Mouse (Mus musculus) erythroblast, adult 5-6 weeks (primary cell): ENCODE results near the gene Mtfmt. TPM values are rescaled to one million over a fixed set of nuclear protein-coding genes. Genes with fewer than 3 reads are reported as not detected.

ENCODE experiments used
- ATAC-seq: replicated peaks from 2 replicates; pipeline ENCODE4 v1.8.0; 2016; ENCODE audit warnings: moderate number of reproducible peaks, mild to moderate bottlenecking, moderate TSS enrichment, inconsistent platforms; ENCODE audit not compliant: poor library complexity, low FRiP score, severe bottlenecking
- total RNA-seq, 2 experiments: library from RNA; stranded (forward) in 1 of 2; stranded (reverse) in 1 of 2; fragments of 150-400 nt in 1 of 2; fragments of 200-764, 138-1000 nt in 1 of 2; gene quantifications; 2 replicates each; pipeline versions ENCODE4 v1.2.3 to v1.2.4; 2015 to 2017; ENCODE audit warnings: low replicate concordance in 2 of 2

Gene Mtfmt
- 2.1 and 4.8 TPM in 2 replicates for total RNA-seq (2015; ENCODE audit: low replicate concordance)
- total RNA-seq (2017; ENCODE audit: low replicate concordance) = 1.2 and 2.5 TPM in 2 replicates

DNA sequence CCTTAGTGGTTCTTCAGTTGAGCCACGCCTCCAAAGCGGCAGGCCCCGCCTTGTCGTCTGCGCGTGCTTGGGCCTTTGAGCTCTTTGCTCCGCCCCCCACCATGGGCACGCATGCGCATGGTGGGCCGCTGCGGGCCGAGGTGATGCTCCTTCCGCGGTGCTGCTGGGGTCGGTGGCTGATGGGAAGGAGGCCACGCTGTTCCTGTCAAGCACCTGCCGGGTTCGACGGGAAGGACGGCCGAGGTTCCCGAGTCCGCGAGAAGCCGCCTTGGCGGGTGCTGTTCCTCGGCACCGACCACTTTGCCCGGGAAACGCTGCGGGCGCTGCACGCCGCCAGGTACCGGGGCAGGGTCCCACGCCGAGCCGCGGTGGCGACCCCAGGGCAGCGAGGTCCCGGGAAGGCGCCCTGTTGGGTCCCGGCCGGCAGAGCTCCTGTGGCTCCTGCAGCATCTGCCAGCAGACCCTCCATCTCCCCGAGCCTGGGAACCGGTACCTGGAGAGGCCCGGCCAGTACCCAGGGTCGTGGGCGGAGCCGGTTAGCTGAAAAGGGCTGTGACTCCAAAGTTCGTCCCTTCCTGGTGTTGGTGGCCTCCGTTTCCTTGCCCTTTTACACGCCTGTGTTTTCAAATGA, at the start of gene Mtfmt:
Gene Mtfmt (plus strand): TSS at position 112 of the 631 bp plus-strand sequence.
- ATAC-seq = peak; percentile 96

DNA sequence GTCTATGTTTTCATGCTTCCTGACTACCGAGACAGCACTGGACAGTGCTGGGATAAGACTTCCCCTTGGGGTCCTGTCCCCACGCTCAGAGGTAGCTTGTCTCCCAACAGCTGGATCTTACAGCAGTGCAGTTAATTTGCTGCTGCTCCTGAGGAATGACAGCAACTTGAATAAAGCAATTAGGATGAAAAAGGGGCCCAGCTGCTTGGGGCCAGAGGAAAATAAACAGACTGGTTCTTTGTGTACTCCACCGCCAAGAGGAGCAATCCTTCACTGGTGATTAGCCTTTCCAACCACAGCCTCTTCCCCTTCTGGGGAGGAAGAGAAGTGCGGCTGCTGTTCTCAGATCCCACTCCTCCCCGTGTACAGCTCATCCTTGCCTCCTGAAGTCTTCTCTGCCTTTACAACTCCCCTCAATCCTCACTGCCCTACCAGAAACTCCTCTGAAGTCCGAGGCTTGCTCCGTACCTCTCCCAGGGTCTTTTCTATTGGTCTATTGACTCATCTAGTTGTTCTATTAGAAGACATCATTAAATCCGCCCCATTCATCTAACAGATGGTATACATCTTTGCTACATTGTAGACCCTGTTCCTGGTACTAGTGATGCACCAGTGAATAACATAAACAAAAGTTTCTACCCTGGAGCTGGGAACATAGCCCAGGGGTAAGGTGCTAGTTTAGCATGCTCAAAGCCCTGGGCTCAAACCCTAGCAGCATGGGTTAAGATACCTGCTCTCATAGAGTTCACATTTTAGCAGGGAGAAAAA, 49.0 kb upstream of the Mtfmt start:
- no peak for ATAC-seq

DNA sequence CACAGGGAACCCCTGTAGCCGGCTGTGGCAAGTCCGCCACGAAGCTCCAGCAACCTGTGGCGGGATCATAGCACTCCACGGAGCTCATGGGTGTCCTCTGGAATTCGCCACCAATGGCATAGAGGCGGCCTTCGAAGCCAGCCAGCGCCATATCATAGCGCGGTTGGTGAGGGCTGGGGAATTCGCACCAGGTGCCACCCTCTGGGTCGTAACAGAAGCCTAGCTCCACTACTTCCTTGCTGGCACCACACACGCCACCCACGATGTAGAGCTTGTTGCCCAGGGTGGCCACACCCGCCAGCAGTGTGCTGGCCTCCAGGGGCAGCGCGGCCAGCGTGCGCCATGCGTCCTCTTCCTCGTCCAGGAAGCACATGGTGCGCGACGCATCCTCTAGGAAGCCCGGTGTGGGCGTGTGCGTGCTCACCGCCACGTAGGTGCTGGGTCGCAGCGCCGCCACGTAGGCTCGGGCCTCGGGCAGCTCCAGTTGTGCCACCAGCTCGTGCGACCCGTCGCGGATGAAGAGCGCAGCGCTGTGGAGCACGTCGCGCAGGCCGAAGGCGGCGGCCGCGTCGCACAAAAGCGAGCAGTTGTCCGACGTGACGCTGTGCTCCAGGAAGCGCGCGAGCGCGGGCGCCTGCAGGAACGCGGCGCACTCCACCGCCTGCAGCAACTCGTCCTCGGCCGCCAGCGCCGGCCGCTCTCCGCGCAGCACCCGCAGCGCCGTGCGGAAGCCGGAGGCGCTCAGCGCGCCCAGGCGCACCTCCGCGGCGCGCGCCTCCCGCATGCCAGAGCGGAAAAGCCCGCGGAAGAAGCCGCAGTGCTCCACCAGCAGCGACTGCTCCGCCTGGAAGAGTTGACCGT, 44.6 kb upstream of the Mtfmt start:
- ATAC-seq = no peak

DNA sequence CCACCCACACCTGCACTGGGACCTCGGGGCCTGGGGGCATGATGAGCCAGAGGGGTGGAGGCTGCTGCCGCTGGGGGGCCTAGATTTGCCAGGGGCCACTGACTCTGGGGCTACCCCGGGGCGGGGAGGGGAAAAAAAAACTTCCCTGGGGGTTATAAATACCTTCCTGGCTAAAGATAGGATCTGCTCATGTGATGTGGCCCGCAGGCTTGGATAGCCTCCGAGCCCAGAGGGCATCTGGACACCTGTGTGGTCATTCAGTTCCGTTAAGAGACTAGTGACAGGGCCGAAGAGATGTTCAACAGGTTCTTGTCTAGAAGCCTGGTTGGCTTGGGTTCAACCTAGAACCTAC, 44.0 kb upstream of the Mtfmt start, which contains the start of gene Kbtbd13:
Gene Kbtbd13 (minus strand): TSS at position 40 of the 352 bp plus-strand sequence.
- ATAC-seq = no peak

DNA sequence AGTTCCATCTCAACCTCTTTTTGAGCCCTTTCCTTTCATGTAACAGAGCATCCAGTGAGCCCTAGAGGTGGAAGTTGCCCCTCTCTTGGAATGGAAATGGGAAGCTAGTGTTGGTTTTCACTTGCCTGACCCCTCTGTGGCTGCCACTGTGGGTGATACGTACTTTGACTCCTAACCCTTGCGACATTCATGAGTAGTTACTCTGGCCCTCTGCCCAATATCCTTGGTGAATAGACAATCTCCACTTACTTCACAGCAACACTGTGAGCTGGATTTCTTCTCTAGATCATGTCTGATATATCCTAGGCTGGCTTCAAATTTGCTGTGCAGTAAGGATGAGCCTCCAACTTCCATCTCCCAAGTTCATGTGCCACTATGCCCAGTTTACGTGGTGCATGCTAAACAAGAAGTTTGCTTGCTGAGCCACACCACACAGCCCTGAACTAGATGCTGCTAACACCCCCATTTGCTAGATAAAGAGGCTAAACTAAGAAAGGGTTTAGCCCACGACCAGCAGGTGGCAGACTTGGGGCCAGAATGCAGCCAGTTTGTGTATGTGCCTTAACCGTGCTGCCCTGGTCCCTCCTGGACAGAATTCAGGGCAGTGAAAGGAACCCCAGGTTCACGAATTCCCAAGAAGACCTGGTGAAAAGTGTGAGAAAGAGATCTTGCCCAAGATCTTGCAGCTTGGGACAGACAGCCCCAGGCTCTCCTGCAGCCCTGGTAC, 42.8 kb upstream of the Mtfmt start:
- ATAC-seq = 0 out of 2 replicates have a peak, but pooled peaks have one; percentile 59

DNA sequence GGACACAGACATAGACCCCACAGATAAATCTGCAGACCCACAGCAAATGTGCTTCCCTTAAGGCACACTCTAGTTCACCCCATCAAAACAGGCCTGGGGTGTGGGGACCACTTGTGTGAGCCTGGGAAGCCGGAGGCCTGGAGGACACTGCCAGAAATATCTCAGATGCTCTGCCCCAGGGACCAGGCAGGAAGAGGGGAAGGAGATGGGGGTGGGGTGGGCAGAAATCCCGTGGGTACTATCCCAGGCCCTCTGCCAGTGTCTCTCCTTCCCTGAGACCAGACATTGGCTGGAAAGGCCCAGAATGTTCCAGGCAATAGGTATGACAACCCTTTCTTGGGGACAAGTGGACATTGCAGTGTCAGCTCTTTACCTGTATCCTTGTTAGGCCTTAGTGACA, 42.0 kb upstream of the Mtfmt start:
- ATAC-seq = no peak

DNA sequence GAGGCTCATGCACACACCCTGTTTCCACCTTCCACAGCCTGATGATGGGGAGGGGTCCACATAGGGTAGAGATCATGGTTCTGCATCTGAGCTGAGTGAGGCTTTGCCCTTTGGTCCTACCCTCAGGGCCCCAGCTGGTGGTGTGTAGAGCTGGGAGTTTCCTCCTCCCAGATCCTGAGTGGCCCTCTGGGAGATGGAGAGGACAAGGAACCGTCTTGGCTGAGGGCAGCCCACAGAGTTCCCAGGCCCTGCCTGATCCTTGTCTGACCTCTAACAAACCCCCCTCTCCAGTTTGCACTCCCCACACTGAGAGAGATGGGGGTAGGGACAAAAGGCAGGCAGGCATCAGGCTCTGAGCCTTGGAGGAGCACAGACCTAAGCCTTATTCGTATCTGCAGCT, 41.2 kb upstream of the Mtfmt start:
- ATAC-seq = no peak

DNA sequence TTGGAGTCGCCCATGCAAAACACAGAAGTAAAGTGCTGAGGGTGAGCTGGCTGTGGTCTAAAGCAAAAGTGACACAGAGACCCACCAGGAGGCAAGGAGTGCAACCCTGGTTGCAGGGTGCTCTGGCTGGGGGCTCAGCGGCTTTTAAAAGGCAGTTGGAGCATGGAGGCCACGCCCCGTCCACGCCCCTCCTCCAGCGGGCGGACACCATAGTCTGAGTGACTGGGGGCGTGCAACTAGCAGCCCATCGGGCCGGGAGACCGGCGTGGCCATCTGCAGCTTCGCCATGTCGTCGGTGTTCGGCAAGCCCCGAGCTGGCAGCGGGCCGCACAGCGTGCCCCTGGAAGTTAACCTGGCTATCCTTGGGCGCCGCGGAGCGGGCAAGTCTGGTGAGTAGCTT, 37.3 kb upstream of the Mtfmt start, which contains the start of gene Rasl12:
Gene Rasl12 (plus strand): TSS at position 228 of the 400 bp plus-strand sequence.
- ATAC-seq = peak; percentile 35; the same call in 1 of the 2 replicates

DNA sequence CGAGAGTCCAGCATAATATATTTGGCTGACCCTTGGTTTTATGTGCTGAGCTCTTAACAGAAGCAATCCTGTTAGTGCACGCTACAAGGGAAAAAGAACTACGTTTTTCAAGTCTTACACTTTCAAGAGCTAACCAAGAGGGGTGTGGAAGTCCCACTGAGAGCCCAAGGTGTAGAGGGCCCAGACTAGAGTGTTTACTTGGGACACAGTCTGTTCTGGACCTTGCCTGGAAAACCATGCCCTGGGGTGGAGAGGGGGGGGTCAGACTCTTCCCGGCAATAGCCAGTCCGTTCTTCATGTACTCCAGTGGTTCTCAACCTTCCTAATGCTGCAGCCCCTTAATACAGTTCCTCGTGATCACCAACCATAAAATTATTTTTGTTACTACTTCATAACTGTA, 35.6 kb upstream of the Mtfmt start:
- ATAC-seq = no peak

DNA sequence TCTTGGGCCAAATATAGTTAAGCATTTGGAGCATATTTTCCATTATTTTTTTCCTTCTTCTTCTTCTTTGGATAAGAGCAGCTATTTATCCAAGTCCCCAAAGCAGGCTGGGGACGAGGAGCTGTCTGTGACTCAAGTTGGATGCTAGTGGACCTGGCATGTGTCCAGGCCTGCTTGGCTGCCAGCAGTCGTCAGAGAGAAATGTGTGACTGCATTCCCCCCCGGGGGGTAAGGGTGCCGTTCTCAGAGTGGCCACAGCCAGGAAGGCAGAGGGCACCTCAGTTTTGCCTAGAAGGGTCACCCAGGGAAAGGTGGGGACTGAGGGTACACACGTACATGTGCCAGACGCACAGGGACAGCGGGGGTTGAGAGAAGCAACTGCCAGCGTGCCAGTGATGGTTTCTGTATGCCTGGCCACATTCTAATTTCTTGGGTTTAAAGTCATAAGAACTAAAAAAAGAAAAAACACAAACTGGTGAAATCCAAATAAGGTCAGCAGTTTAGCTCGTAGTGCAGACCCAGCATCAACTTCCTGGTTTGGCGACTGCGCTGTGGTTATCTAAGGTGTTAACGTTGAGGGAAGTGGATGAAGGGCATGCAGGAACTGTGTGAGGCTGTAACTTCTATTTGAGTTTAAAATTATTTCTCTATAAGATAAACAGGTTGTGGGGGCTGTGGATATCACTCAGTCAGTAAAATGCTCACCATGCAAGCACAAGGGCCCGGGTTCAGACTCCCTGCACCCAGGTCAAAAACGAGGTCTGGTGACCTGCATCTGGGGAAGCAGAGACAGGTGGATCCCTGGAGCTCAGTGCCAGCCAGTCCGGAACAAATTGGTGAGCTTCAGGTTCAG, 31.0 kb upstream of the Mtfmt start:
- ATAC-seq = no peak

DNA sequence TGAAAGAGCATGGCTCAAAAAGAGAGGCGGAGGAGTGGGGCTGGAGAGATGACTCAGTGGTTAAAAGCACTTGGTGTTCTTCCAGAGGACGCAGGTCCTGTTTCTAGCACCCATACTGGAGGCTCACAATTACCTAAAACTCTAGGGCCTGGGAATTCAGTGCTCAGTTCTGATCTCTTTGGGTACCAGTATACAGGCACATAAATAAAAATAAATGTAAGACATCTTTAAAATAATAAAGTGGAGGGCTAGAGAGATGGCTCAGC, 30.5 kb upstream of the Mtfmt start:
- ATAC-seq = no peak

DNA sequence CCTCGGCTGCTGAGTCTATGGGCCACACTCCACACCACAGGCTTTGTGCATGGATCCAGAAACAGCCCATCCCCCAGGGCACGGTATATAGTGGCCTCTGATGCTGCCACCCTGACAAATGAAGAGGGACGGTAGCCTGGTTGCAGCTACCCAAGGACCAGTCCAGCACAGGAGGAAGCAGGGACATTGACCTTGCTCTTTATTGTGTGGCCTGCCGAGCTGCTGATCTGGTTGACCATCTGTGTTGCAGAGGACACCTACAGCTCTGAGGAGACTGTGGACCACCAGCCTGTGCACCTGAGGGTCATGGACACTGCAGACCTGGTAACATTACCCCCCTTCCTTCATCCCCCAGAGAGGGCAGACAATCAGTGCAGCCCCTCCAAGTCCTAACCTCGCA, 28.3 kb upstream of the Mtfmt start:
- no peak for ATAC-seq

DNA sequence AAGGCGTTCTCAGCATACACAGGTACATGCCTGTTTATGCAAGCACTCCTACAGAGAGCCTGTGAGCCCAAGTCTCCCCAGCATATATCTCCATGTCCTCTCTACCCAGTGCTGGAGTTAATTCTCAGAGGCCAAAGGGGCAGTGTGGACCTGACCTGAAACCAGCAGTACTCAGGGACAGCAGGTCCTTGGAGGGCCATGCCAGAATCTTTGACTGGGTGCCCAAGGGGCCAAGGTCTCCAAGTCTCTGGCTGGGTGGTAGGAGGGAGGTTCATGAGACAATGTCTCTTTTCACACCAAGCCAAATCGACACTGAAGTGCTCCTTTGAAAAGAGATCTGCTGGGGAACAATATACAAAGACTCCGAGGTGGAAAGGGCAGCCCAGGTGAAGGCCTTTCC, 27.7 kb upstream of the Mtfmt start:
- no peak for ATAC-seq

DNA sequence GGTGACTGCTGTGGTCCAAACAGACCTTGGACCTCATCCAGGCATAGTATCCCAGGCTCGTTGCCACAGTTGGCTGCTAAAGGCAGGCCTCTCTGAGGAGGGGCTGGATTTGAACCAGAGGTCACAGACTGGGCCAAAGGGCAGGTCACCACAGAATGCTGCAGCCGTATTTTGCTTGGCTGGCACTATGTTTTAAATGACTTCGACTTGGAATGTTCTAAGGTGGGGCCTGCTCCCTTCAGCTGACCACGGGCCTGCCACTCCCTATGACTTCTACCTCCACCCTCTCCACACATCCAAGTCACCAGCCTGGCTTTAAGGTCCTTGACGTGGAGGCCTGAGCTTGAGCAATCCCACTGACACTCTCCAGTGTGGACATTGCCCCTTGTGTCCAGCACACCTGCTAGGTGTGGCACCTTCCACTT, 26.7 kb upstream of the Mtfmt start:
- ATAC-seq = no peak

DNA sequence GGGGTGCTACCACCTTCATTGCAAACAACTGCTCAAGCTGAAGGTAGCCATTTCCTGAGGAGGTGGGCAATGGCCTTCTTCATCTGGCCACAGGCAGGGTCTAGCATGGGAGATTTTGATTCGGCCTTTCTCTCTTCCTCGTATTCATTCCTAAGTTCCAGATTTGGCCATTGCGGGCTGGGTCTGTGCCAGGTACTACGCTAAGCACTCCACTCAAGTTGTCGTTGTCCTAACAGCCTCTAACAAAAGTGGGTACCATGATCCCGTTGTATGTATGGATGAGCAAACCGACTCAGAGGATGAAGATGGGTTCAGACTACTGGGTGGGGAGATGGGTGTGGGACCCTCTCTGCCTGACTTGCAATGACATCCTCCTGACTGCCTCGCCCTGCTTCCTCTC, 25.2 kb upstream of the Mtfmt start:
- ATAC-seq = no peak

DNA sequence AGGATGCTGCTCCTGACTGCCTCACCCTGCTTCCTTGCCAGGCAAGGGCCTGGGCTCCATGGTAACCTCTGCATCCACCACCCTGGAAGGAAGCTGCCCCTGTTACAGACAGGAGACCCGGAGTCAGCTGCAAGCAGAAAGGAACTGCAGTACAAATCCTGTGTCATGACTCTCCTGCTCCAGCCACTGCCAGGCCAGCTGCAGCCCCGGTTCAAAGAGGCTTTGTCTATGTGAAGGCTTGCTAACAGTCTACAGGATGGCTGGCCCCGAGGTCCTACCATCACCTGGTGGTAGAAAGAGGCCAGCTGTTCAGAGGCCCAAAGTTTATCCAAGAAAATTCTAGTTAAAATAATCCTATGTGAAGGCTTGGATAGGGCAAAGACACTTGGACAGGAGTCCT, 24.3 kb upstream of the Mtfmt start:
- ATAC-seq = no peak

DNA sequence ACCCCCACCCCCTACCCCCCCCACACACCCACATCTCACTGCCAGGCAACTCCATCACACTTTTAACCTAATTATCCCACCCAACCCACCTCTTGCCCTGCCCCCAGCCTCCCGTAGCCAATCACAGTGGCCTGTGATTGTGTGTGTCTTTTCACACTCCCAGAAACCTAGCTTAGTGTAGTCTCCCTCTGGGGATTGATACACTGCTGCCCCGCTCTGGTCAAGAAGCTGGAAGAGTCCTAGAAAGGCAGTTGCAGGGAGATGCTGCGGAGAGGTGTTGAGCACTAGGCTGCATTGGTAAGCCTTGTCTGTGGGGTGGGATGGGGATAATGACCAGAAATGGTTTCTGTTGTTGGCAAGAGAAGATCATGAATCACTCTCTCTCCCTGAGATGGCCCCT, 17.8 kb upstream of the Mtfmt start:
- ATAC-seq = no peak

DNA sequence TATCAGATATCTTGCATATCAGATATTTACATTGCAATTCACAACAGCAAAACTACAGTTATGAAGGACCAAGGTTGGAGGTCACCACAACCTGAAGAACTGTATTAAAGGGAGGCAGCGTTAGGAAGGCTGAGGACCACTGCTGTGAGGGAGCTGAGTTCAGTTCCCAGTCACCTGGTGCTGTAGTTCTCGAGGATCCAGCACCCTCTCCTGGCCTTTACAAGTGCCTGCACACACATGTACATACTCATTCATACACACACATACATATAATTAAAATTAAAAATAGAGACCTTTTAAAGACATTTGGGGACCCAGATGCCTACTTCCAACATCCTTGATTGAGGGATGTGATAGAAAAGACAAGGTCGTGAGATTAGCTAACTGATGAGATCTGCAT, 15.9 kb upstream of the Mtfmt start:
- no peak for ATAC-seq
